7 mouse cellular contexts compared by ENCODE assay signal in the genomic region with DNA sequence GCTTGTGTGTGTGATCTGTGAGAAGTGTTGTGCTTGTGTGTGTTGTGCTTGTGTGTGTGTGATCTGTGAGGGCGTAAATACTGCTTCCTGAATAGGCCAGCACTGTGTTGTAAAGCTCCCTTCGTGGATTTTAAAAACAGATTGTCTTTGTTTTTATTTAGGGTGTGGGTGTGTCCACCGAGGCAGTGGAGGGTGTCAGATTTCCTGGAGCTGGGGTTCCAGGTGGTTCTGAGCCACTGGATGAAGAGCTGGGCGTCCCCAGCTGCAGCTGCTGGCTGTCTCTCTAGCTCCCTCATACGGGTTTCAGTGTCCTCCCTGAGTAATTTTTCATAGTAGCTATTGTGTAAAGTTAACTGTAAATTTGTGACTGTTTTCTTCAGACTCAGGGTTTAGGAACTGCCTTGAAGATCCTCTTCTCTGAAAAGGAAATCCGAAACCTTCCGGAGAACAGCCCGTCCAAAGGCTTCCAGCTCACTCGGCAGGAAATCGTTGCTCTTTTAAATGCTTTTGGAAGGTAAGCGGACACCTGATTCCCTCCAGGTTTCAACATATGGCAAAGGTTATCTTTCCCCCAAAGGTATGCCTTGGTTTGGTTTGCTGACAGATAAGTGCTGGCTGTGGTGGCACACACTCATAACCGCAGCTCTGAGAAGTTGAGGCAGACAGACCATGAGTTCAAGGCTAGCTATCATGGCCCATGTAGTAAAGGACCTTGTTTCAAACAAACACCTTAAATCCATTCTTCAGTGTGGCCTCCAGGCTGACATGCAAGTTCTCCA. TPM values are rescaled to one million over a fixed set of nuclear protein-coding genes. Genes with fewer than 3 reads are reported as not detected.
A peak's percentile ranks its signal among the peaks of the same experiment; 100 is the strongest.
DNase-seq lines count a peak whose midpoint lies in the region; ATAC-seq and TF ChIP-seq lines count a peak whose summit lies in the region.
"Not testable (repeated sequence)": the region's sequence is repeated elsewhere in the genome, so short reads cannot be mapped to it uniquely, and the experiment has no call there.

No protein-coding gene starts in this region.

- not testable (repeated sequence) for H3K4me2 ChIP-seq in embryonic facial prominence, embryonic 14.5 days (ENCODE audit: low read depth, low read length); limb, embryonic 14.5 days (replicated peaks; ENCODE audit: low read depth, low read length, severe bottlenecking); stomach, postnatal 0 days (replicated peaks; ENCODE audit: low read depth)

- H3K4me3 ChIP-seq in ES-E14 (ENCODE audit: insufficient read depth in 1 of 2, low read depth in 1 of 2, low read length in 2 of 2, poor library complexity in 1 of 2, severe bottlenecking in 1 of 2), result peak overlapping the region in 1 of 2 experiments; percentile 9; a peak in 1 of 4 replicates
- not testable (repeated sequence) for H3K4me3 ChIP-seq in embryonic facial prominence, embryonic 14.5 days (ENCODE audit: low read depth, low read length); kidney, adult 2 months (ENCODE audit: insufficient read depth, low read depth, low read length); limb, embryonic 14.5 days (replicated peaks; ENCODE audit: low read length); stomach, postnatal 0 days (ENCODE audit: low read depth, low read length)

- H3K4me1 ChIP-seq in ES-E14 (ENCODE audit: control insufficient read depth in 2 of 2, insufficient read depth in 2 of 2, low read length in 2 of 2, poor library complexity in 1 of 2); embryonic facial prominence, embryonic 14.5 days (ENCODE audit: control insufficient read depth, insufficient read depth, low read length); kidney, adult 2 months (ENCODE audit: control insufficient read depth, insufficient read depth, low read length); limb, embryonic 14.5 days (ENCODE audit: control insufficient read depth, insufficient read depth, low read length); stomach, postnatal 0 days (replicated peaks; ENCODE audit: control insufficient read depth, insufficient read depth): not testable (repeated sequence)

- not testable (repeated sequence) for H3K27me3 ChIP-seq in embryonic facial prominence, embryonic 14.5 days (replicated peaks; ENCODE audit: control insufficient read depth, insufficient read depth, low read length); kidney, adult 2 months (replicated peaks; ENCODE audit: control insufficient read depth, insufficient read depth, low read length); limb, embryonic 14.5 days (ENCODE audit: control insufficient read depth, insufficient read depth, low read length); stomach, postnatal 0 days (ENCODE audit: control insufficient read depth, insufficient read depth, low read length)

- peak overlapping the region; percentile 55; the same call in 1 of the 2 replicates for H3K27ac ChIP-seq in ES-E14 (ENCODE audit: insufficient read depth, low read depth, low read length, poor library complexity, severe bottlenecking)
- H3K27ac ChIP-seq in embryonic facial prominence, embryonic 14.5 days (replicated peaks; ENCODE audit: low read depth, low read length); kidney, adult 2 months (ENCODE audit: insufficient read depth, low read depth, low read length); limb, embryonic 14.5 days (replicated peaks; ENCODE audit: low read depth, low read length); stomach, postnatal 0 days (replicated peaks): not testable (repeated sequence)

- in situ Hi-C loops in ES-E14 (cut with MboI; ENCODE audit: low sequenced_read_pairs in 2 of 2, unreplicated experiment in 2 of 2), result loop anchor here in 1 of 2 experiments (25.0 kb wide), 1 partner anchor 761 kb away; no protein-coding TSS in a partner anchor

- 14% methylated on average over 12 of the region's 12 CpGs for WGBS in embryonic facial prominence, embryonic 14.5 days
- WGBS in kidney, adult 2 months, result 25% methylated on average over 12 of the region's 12 CpGs
- 11% methylated on average over 12 of the region's 12 CpGs for WGBS in limb, embryonic 14.5 days
- WGBS in stomach, postnatal 0 days, result 22% methylated on average over 12 of the region's 12 CpGs

- H3K36me3 ChIP-seq in ES-E14 (ENCODE audit: control insufficient read depth, insufficient read depth, low read length, poor library complexity, severe bottlenecking); embryonic facial prominence, embryonic 14.5 days (ENCODE audit: control insufficient read depth, insufficient read depth, low read length); kidney, adult 2 months (ENCODE audit: control insufficient read depth, insufficient read depth, low read length); limb, embryonic 14.5 days (ENCODE audit: control insufficient read depth, insufficient read depth, low read length); stomach, postnatal 0 days (ENCODE audit: control insufficient read depth, insufficient read depth, low read length): not testable (repeated sequence)

- not testable (repeated sequence) for TF ChIP-seq EP300 in stomach, postnatal 0 days (optimal IDR thresholded peaks at IDR 0.05)

- TF ChIP-seq POLR2A in kidney, adult 2 months (IDR thresholded peaks at IDR 0.05; ENCODE audit: low read depth, low read length); limb, embryonic 14.5 days (IDR thresholded peaks at IDR 0.05; ENCODE audit: borderline replicate concordance, extremely low read depth, insufficient read depth, insufficient read length): not testable (repeated sequence)

- not testable (repeated sequence) for TF ChIP-seq CTCF in kidney, adult 2 months (conservative IDR thresholded peaks at IDR 0.05; ENCODE audit: insufficient read depth, insufficient read length, low read depth, low read length)
- 0 out of 2 replicates have a peak, but pooled peaks have one; percentile 14 for TF ChIP-seq CTCF in stomach, postnatal 0 days (IDR thresholded peaks at IDR 0.05; ENCODE audit: low read depth)

- peak; percentile 40 for DNase-seq in ES-E14 (ENCODE audit: low read depth, low spot score)
- peak; percentile 29 for DNase-seq in embryo, embryonic 11 days
- DNase-seq in embryonic facial prominence, embryonic 14.5 days (ENCODE audit: low spot score), result peak; percentile 60
- DNase-seq in kidney, adult 2 months, result peak; percentile 22
- DNase-seq in kidney, postnatal 14 days, result peak; percentile 16
- DNase-seq in limb, embryonic 14.5 days (ENCODE audit: low spot score), result peak; percentile 41
- not testable (repeated sequence) for DNase-seq in stomach, postnatal 0 days (ENCODE audit: low spot score)

- H3K9ac ChIP-seq in ES-E14 (ENCODE audit: insufficient read depth, low read depth, low read length, poor library complexity, severe bottlenecking); embryonic facial prominence, embryonic 14.5 days (ENCODE audit: low read depth, low read length); limb, embryonic 14.5 days (ENCODE audit: low read depth, low read length, severe bottlenecking); stomach, postnatal 0 days (ENCODE audit: low read length): not testable (repeated sequence)

- peak; percentile 71 for ATAC-seq in embryonic facial prominence, embryonic 14.5 days (ENCODE audit: low read depth)
- ATAC-seq in limb, embryonic 14.5 days (ENCODE audit: low FRiP score, low read depth), result peak; percentile 57; the same call in 1 of the 2 replicates
- not testable (repeated sequence) for ATAC-seq in stomach, postnatal 0 days (ENCODE audit: low FRiP score, low TSS enrichment)

- H3K9me3 ChIP-seq in ES-E14 (ENCODE audit: control insufficient read depth, insufficient read depth, low read depth, low read length); embryonic facial prominence, embryonic 14.5 days (ENCODE audit: control insufficient read depth, low read length); limb, embryonic 14.5 days (ENCODE audit: control insufficient read depth, low read length); stomach, postnatal 0 days (ENCODE audit: control insufficient read depth, low read length): not testable (repeated sequence)

RNA-seq across cellular contexts. Expression of gene Gpr137b, which starts 46.0 kb away (rescaled TPM):
- 23.7 and 24.8 TPM in 2 replicates for total RNA-seq in ES-E14 (2012; rRNA removed)
- 11.6 and 12.0 TPM in 2 replicates for polyA plus RNA-seq in embryonic facial prominence, embryonic 14.5 days (2014; fragmentation: Nextera tagmentation; extraction: Ambion mirVana)
- polyA plus RNA-seq in kidney, adult 2 months (2012; rRNA removed), result 283 and 302 TPM in 2 replicates
- 14.8 and 14.9 TPM in 2 replicates for polyA plus RNA-seq in limb, embryonic 14.5 days (2012; rRNA removed)
- 11.0 and 11.7 TPM in 2 replicates for polyA plus RNA-seq in limb, embryonic 14.5 days (2014; fragmentation: Nextera tagmentation; extraction: Ambion mirVana)
- 4.8 and 5.7 TPM in 2 replicates for polyA plus RNA-seq in stomach, postnatal 0 days (2015; fragmentation: Nextera tagmentation; extraction: Ambion mirVana)

Comparison
In these comparisons a context has a peak if more than half of its experiments do, and no peak if none do; other contexts are left out.
1. RNA of gene Gpr137b, which starts 46.0 kb away (polyA plus RNA-seq): 283 to 302 TPM in kidney, adult 2 months; 11.0 to 14.9 TPM in limb, embryonic 14.5 days, 11.6 to 12.0 TPM in embryonic facial prominence, embryonic 14.5 days and 4.8 to 5.7 TPM in stomach, postnatal 0 days; every median in the first group is over 10 times any median in the second.